Mouse (Mus musculus) G1E-ER4 (cell line): ENCODE data around the gene Gm12166. TPM values are rescaled to one million over a fixed set of nuclear protein-coding genes. Genes with fewer than 3 reads are reported as not detected.

Experiments used
- GATA1 ChIP-seq: IDR thresholded peaks from one replicate; pipeline ENCODE4 v1.8.0; 2012; ENCODE audit warnings: low read length, inconsistent platforms
- polyA plus RNA-seq: library from polyadenylated mRNA; stranded (reverse); fragments of >175 nt; gene quantifications from 2 replicates; pipeline ENCODE4 v1.2.3, GENCODE M21; 2012

Gene Gm12166
- polyA plus RNA-seq, 1 experiment, result 0.24 TPM

DNA sequence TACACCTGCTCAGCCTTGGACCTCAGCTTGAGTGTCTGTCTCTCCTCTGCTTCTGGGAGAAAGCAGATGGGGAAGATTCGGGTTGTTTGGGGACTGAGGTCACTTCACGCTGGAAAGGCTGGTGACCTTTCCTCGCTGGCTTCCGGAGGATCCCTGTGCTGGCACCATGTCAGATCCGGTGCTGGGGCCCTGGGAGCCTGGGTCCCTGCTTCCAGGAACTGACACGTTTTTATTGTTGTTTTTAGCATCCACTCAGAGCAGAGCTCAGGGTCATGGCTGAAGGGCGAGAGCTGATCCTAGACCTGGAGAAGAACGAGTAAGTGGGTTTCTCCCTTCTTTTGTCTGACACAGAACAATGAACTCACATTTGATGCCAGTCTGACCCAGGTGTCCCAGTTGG, 12.6 kb upstream of the Gm12166 start:
- TF ChIP-seq GATA1, result no peak

DNA sequence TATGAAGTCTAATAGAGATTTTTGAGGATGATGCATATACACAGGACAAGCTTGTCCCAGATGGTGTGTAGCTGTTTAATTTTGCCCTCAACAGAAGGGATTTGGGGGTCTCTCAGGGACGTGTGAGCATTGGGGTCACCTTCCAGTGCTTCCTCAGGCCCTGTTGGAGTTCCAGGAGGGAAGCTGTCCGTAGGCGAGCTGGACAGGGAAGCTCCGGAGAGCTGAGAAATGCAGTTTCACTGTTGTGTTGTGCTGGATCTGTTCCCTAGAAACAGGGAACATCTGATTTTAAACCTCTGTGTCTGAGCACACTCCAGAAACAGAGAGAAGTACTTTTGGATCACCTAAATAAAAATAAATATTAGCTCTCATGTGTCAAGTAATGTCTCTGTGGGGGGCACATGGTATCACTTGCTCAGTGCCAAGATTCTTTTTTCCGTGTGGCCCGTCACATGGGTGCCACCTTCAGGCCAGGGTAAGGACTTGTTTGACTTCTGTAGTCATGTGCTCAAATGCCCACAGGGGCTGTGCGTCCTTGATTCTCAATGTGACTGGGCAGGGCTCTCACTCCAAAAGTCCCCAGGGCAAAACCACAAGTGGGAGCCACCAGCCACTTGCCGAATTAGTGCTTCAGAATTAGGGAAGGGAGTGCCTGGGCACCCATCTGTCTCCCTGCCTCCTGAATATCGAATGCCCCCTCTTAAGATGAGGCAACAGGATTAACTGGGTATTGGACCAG, 11.0 kb upstream of the Gm12166 start:
- no peak for TF ChIP-seq GATA1

- no peak for TF ChIP-seq GATA1
These were observed 10.4 kb upstream of the Gm12166 start for GRCm38 (mm10) chr11:46062569-46062968.

- no peak for TF ChIP-seq GATA1
These were observed 9.8 kb upstream of the Gm12166 start for GRCm38 (mm10) chr11:46061776-46062445.

- TF ChIP-seq GATA1, result no peak
These were observed 8.5 kb upstream of the Gm12166 start for GRCm38 (mm10) chr11:46060651-46061020.

DNA sequence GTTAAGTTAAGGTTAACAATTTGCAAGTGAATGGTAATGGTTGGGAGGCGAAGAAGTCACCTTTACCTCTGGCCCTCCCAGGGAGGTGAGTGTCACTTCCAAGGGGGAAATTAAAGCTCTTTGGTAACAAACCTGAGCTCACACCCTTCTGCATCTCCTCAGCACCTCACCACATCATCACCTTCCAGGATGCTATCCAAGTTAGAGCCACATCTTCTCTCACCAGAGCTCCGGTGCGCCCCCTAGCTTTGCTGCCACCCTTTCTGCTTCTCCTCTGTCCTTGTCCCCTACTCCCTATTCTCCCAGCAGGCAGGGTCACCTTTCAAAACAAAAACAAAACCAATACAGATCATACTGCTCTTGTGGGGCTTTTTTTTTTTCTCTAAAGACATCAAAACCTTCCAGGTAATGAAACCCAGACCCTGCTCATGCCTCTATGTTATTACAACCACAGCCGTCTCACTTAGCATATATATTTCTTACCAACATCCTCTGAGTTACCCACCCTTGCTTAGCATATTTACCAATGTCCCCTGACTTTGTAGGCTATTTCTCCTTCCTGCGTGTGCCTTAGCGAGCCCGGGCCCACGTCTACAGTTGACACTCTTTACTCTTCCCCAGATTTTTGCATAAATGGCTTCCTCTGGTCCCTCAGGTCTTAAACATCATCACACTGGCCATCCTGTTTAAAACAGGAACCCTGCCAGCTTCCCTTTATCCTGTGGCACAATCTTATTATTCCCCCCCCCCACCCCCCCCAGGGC, 7.9 kb upstream of the Gm12166 start:
- no peak for TF ChIP-seq GATA1

- TF ChIP-seq GATA1, result no peak
These were observed 6.8 kb upstream of the Gm12166 start for GRCm38 (mm10) chr11:46058916-46059315.

DNA sequence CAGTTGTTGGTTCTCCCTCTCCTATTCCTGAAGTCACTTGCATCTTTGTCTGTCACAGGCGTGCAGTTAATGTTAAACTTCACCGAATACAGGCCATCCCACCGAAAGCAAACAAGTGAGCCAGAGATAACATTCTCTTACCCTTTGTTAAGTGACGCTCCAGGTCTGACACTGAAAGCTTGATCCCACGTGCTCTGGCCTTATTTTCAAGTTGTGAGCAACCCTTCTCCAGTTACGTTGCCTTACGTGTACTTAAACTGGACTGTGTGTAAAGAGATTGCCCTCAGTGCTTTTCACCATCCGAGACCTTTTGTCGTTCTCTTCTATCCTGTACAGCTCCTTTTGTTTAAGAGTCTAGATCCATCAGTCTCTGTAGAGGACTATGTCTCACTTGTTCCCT, 5.9 kb upstream of the Gm12166 start:
- TF ChIP-seq GATA1, result no peak

- no peak for TF ChIP-seq GATA1
These were observed 4.8 kb upstream of the Gm12166 start for GRCm38 (mm10) chr11:46056770-46057411.

DNA sequence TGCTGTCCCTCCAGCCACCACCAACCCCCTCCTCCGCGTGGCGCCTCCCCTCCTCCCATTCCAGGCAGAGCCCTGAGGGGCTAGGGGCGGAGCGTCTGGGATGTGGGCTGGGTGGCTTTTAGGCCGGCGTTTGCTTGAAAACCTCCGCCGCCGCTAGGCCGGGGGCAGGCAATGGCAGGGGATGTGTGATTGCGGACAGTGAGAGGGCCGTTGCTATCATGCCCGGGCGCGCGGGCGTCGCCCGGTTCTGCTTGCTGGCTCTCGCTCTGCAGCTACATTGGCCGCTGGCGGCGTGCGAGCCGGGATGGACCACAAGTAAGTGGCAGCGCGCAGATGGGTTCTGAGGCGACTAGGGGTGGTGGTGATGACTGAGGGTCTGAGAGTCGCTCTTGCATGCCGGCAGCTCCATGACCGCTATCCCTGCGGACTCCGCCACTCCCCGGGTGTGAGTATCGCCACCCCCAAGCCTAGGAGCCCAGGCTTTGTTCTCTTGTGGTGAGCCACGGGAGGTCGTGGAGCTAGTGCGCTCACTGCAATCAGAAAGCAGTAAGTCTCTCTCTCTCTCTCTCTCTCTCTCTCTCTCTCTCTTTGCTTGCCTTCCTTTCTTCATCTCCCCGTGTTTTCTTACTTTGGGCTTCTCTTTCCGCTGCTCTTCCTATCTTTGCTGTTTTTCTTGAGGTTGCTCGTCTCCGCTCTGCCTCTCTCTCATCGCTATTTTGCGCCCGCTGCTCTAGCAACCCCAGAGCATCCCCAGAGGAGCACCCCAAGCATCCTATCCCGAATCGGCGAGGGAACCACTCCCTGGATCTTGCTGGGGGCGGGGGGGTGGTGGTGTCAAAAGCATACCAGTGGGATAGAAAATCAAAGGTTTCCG, 4.0 kb upstream of the Gm12166 start, which contains the start of gene Adam19:
Gene Adam19 (plus strand): TSS at position 97 of the 874 bp plus-strand sequence.
- TF ChIP-seq GATA1, result no peak

DNA sequence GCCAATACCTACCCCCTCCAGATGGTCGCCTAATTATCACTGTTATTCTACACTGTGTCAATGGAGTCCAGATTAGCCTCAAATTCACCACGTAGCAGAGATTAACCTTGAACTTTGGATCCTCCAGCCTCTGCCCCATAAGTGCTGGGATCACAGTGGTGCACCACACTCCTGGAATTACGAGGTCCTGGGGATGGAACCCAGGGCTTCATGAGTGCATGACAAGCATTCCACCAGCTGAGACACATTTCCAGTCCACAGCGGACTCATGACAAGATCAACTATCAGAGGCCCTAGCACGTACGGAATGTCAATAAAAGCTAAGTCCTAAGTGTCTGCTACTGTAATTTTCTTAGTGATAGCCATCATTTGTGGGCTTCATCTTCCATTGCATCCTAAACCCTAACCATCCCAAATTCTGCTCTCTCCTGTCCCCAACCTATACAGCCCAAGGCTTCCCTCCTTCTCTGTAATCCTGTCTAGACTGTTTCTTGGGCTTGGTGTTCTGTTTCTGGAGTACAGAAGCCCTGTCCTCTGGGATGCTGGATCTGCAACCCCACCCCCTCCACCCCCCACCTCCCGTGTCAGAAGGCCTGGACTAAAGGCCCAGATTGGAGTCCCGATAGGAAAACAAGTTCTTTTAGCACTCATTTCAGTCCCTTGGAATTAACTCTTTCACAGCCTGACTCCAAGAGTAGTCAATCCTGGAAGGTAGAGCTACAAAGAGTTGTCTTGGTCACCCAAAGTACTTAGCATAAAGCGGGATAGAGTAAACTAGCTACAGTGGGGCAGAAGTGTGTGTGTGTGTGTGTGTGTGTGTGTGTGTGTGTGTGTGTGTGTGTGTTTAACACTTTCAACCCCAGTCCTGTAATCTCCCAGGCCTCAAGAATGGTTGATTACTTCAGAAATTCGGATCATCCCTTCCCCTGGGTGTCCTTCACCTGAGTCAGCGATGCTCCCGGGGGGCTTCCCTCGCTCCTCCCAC, 3.1 kb upstream of the Gm12166 start:
- TF ChIP-seq GATA1, result no peak

DNA sequence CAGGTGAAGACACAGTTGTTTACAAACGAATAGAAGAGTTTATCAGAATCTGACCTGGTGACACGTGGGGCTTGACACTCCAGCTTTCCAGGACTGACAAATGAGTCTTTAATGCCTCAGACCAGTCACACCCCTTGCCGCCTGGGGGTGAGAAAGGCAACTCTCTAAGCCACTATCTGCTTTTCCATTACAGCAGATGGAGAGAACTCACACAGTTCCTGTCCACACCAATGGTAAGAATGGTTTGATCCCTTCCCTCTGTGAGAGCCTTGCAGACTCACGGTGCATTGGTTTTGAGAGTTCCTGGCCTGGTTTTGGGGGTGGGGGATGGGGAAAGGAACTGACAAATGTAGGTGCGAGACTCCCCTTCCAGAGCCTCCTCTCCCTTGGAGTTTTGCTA, 2.2 kb upstream of the Gm12166 start:
- no peak for TF ChIP-seq GATA1

DNA sequence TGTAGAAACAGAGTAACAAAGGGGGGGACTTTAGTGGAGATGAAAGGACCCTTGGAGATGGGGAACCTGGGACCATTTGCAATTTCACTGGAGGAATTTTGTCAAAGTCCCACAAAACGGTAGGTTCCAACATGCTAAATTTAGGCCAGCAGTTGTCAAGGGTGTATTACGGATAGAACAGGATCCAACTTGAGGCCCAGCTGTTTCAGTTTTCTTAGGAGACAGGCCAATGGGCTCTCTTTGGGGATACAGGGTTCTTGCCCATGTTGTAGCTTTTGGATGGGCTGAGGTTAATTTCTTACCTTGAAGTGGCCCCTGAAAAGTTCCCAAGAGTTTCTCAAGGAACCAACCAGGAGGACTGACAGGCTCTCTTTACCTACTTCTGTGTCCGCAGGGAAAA, 4.9 kb downstream of the Gm12166 start:
- TF ChIP-seq GATA1, result no peak

GRCm38 (mm10) chr11:46044781-46045180, 7.3 kb downstream of the Gm12166 start:
- no peak for TF ChIP-seq GATA1
